Mouse (Mus musculus) embryonic fibroblast, embryonic 13.5 days (primary cell): ENCODE data around the gene Cse1l.

ENCODE experiments used
- CTCF ChIP-seq: IDR thresholded peaks from 2 replicates; pipeline ENCODE4 v1.5.1; 2011; ENCODE audit warnings: mild to moderate bottlenecking, control low read depth, low read length, moderate library complexity, borderline replicate concordance; ENCODE audit not compliant: insufficient read depth
- POLR2A ChIP-seq: IDR thresholded peaks from 2 replicates; pipeline ENCODE4 v1.6.1; 2011; ENCODE audit warnings: low read depth, mild to moderate bottlenecking, control low read depth, low read length, moderate library complexity

DNA sequence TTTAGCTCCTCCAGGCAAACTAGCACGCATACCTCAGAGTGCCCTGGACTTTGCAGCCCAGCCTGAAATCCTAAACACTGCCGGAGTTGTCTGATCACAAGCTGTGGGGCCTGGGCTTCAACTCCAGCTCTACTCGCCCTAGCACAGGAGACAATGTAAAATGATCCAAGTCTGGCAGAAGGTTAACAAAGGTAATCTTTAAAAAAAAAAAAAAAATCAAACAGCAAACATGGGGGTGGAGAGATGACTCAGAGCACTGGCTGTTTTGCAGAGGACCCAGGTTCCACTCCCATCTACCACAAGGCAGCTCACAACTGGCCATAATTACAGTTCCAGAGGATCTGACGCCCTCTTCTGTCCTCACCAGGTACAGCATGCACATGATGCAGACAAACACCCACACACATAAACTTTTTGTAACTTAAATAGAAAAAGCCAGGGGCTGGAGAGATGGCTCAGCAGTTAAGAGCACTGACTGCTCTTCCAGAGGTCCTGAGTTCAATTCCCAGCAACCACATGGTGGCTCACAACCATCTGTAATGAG is 77.6 kb downstream of the Cse1l start:
- TF ChIP-seq POLR2A (no peak), CTCF (no peak)
